Mouse (Mus musculus): ENCODE measurements at regions not wholly inside any gene's neighbourhood (a gene's known extent, or its start where the extent isn't known, plus 50 kb on each side); places are given as distances from the start of the nearest gene placed in this dataset.

GRCm38 (mm10) chr1:4653937-4654336 is 153.8 kb upstream of the Gm37988 start:
- TF ChIP-seq POLR2A (IDR thresholded peaks at IDR 0.05; ENCODE audit: control insufficient read depth, low read depth, low read length) (no peak), CTCF (IDR thresholded peaks at IDR 0.05; ENCODE audit: control insufficient read depth, insufficient read depth, insufficient replicate concordance, low read depth, low read length) (no peak)

All from testis, adult 2 months (tissue).